18 mouse cellular contexts compared by ENCODE assay signal in the genomic region with DNA sequence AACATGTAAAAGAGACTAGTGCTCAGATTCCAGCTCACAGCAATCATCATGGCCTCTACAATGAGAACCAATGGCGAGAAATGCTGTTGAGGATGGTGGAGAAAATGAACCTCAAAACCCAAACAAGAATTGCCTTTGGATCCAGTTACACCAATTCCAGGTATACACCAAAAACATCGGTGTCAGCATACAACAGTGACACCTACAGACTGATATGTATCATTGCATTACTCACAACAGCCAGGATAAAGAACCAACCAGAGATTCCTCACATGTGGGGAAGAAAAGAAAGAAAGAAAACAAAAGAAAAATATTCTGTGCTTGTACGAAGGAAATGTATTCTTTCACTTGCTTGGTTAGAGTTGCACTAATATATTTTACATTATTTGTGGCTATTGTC. TPM values are rescaled to one million over a fixed set of nuclear protein-coding genes. Genes with fewer than 3 reads are reported as not detected.
DNase-seq lines count a peak whose midpoint lies in the region; TF ChIP-seq lines count a peak whose summit lies in the region.
"Had no signal": no experiment of that assay in that cellular context is flagged by ENCODE, and none has a peak within 500 bp of the region (broad histone marks: within the 10 kb centered on the region; RNA-seq: fewer than 3 reads in every experiment).

No protein-coding gene starts in this region.

- H3K9me3 ChIP-seq in limb, embryonic 10.5 days (replicated peaks) = no peaks in the 10 kb centered on the region
- H3K9me3 ChIP-seq: embryonic facial prominence, embryonic 13.5 days; G1E; limb, embryonic 13.5 days had no signal

- 22% methylated on average over 3 of the region's 3 CpGs for WGBS in kidney, adult 2 months
- 23% methylated on average over 3 of the region's 3 CpGs for WGBS in limb, embryonic 10.5 days

- H3K27ac ChIP-seq in kidney, adult 2 months (ENCODE audit: insufficient read depth, low read depth, low read length) = no peak overlapping the region
- H3K27ac ChIP-seq in limb, embryonic 10.5 days = no peak overlapping the region
- H3K27ac ChIP-seq: embryonic facial prominence, embryonic 13.5 days; limb, embryonic 13.5 days had no signal

- H3K27me3 ChIP-seq in kidney, adult 2 months (replicated peaks; ENCODE audit: control insufficient read depth, insufficient read depth, low read length) = no peaks in the 10 kb centered on the region
- H3K27me3 ChIP-seq in limb, embryonic 10.5 days (ENCODE audit: low read depth, poor library complexity, severe bottlenecking) = no peaks in the 10 kb centered on the region
- H3K27me3 ChIP-seq: embryonic facial prominence, embryonic 13.5 days; limb, embryonic 13.5 days had no signal

- no peak overlapping the region for H3K4me3 ChIP-seq in kidney, adult 2 months (ENCODE audit: insufficient read depth, low read depth, low read length)
- no peak overlapping the region for H3K4me3 ChIP-seq in limb, embryonic 10.5 days
- H3K4me3 ChIP-seq: embryonic facial prominence, embryonic 13.5 days; limb, embryonic 13.5 days had no signal

- no peaks in the 10 kb centered on the region for H3K36me3 ChIP-seq in kidney, adult 2 months (ENCODE audit: control insufficient read depth, insufficient read depth, low read length)
- H3K36me3 ChIP-seq in limb, embryonic 10.5 days = no peaks in the 10 kb centered on the region
- H3K36me3 ChIP-seq: embryonic facial prominence, embryonic 13.5 days; G1E; limb, embryonic 13.5 days had no signal

- no peaks in the 10 kb centered on the region for H3K4me1 ChIP-seq in kidney, adult 2 months (ENCODE audit: control insufficient read depth, insufficient read depth, low read length)
- no peaks in the 10 kb centered on the region for H3K4me1 ChIP-seq in limb, embryonic 10.5 days
- H3K4me1 ChIP-seq: embryonic facial prominence, embryonic 13.5 days; limb, embryonic 13.5 days had no signal

- TF ChIP-seq CTCF in kidney, adult 2 months (conservative IDR thresholded peaks at IDR 0.05; ENCODE audit: insufficient read depth, insufficient read length, low read depth, low read length) = no peak

- DNase-seq in kidney, adult 2 months = peak; percentile 11
- no peak for DNase-seq in kidney, postnatal 25 days
- DNase-seq in 3T3-L1 (ENCODE audit: low read depth, low spot score) = peak; percentile 53
- peak; percentile 43 for DNase-seq in ES-CJ7 (ENCODE audit: low read depth, low spot score)
- DNase-seq in embryo, embryonic 11 days = peak; percentile 19
- DNase-seq in limb, embryonic 10.5 days (ENCODE audit: low spot score) = no peak
- no peak for DNase-seq in cerebellum, adult 11 months
- DNase-seq: heart, adult 18-20 months; heart, postnatal 36 days; kidney, adult 8-10 months; lung, postnatal 14 days had no signal

- no peak for TF ChIP-seq POLR2A in kidney, adult 2 months (IDR thresholded peaks at IDR 0.05; ENCODE audit: low read depth, low read length)

RNA-seq across cellular contexts. Expression of a gene that starts 6.7 kb away (rescaled TPM):
- not detected in 2 replicates for polyA plus RNA-seq in kidney, adult 2 months (2012; rRNA removed)
- not detected in 2 replicates for polyA plus RNA-seq in limb, embryonic 10.5 days (2016; fragmentation: Nextera tagmentation; extraction: Ambion mirVana)
- polyA plus RNA-seq: embryonic facial prominence, embryonic 13.5 days; frontal cortex, adult 2 months; G1E; limb, embryonic 13.5 days; small intestine, adult 2 months; stomach, embryonic 16.5 days; urinary bladder, adult 2 months had no signal

RNA-seq across cellular contexts. Expression of a gene that starts 7.1 kb away (rescaled TPM):
- polyA plus RNA-seq in kidney, adult 2 months (2012; rRNA removed) = not detected in 2 replicates
- not detected in 2 replicates for polyA plus RNA-seq in limb, embryonic 10.5 days (2016; fragmentation: Nextera tagmentation; extraction: Ambion mirVana)
- polyA plus RNA-seq: embryonic facial prominence, embryonic 13.5 days; frontal cortex, adult 2 months; G1E; limb, embryonic 13.5 days; small intestine, adult 2 months; urinary bladder, adult 2 months had no signal

RNA-seq across cellular contexts. Expression of a gene that starts 18.7 kb away (rescaled TPM):
- polyA plus RNA-seq in kidney, adult 2 months (2012; rRNA removed) = not detected in 2 replicates
- not detected in 2 replicates for polyA plus RNA-seq in limb, embryonic 10.5 days (2016; fragmentation: Nextera tagmentation; extraction: Ambion mirVana)
- polyA plus RNA-seq: embryonic facial prominence, embryonic 13.5 days; frontal cortex, adult 2 months; G1E; limb, embryonic 13.5 days; small intestine, adult 2 months; stomach, embryonic 16.5 days; urinary bladder, adult 2 months had no signal

RNA-seq across cellular contexts. Expression of a gene that starts 19.4 kb away (rescaled TPM):
- polyA plus RNA-seq in kidney, adult 2 months (2012; rRNA removed) = not detected in 2 replicates
- not detected in 2 replicates for polyA plus RNA-seq in limb, embryonic 10.5 days (2016; fragmentation: Nextera tagmentation; extraction: Ambion mirVana)
- polyA plus RNA-seq: embryonic facial prominence, embryonic 13.5 days; frontal cortex, adult 2 months; G1E; limb, embryonic 13.5 days; small intestine, adult 2 months; stomach, embryonic 16.5 days; urinary bladder, adult 2 months had no signal

RNA-seq across cellular contexts. Expression of a gene that starts 32.7 kb away (rescaled TPM):
- not detected in 2 replicates for polyA plus RNA-seq in kidney, adult 2 months (2012; rRNA removed)
- not detected in 2 replicates for polyA plus RNA-seq in limb, embryonic 10.5 days (2016; fragmentation: Nextera tagmentation; extraction: Ambion mirVana)
- polyA plus RNA-seq: embryonic facial prominence, embryonic 13.5 days; frontal cortex, adult 2 months; G1E; limb, embryonic 13.5 days; small intestine, adult 2 months; stomach, embryonic 16.5 days; urinary bladder, adult 2 months had no signal

Comparison
In these comparisons a context has a peak if more than half of its experiments do, and no peak if none do; other contexts are left out.
1. DNase-seq: peak in kidney, adult 2 months (single experiment), 3T3-L1 (single experiment), ES-CJ7 (single experiment) and embryo, embryonic 11 days (single experiment); none in kidney, postnatal 25 days (0 of 2), limb, embryonic 10.5 days (single experiment) and cerebellum, adult 11 months (single experiment).